Mouse (Mus musculus): ENCODE results near the gene 9430007A20Rik.
"Not testable (repeated sequence)": the region's sequence is repeated elsewhere in the genome, so short reads cannot be mapped to it uniquely, and the experiment has no call there.

Gene 9430007A20Rik

DNA sequence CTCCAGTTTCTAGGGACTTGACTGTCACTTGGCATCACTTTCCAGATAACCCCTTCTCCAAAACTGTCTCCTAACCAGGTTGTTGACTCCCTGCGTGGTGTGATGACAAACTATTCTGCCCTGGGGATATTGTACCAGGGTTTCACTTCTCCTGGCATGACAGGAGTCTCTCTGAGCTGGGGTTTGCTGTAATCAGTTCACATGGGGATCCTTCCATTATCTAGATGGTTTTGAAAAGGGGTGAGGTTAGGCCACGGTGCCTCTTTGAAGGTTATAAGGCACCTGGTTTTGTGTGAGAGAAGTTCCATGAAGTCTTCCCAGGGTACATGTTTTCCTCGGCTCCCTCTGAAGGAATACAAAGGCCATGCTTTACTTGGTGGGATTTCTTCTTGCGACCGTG is at the start of gene 9430007A20Rik:
TSS of gene 9430007A20Rik (plus strand) at position 301 of the 400 bp plus-strand sequence.
- no peak for DNase-seq (ENCODE audit: low read depth, low spot score)

- no peak for DNase-seq (ENCODE audit: low read depth, low spot score)
Observed at GRCm38 (mm10) chr4:144493331-144493730, 26.3 kb upstream of the 9430007A20Rik start.

GRCm38 (mm10) chr4:144506518-144506917 is 13.1 kb upstream of the 9430007A20Rik start:
- no peak for DNase-seq (ENCODE audit: low read depth, low spot score)

DNA sequence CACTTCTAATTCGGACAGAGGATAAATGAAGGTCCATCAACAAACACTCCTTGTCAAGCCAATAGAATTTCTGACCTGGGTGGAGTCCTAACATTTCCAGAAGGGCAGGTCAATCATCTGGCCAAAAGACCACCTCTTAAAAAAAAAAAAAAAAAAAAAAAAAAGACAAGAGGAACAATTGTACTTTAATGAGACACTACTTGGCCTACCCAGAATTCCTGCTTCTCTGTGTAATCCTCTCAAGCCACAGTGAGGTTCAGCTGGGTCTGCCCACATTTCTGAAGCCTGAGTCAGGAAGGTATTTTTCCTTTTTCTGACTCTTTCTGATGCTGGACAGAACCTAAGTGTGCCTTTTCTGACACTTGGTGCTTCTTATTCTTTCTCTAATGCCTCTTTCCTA is 25.1 kb downstream of the 9430007A20Rik start:
- DNase-seq (ENCODE audit: low read depth, low spot score) = no peak

DNA sequence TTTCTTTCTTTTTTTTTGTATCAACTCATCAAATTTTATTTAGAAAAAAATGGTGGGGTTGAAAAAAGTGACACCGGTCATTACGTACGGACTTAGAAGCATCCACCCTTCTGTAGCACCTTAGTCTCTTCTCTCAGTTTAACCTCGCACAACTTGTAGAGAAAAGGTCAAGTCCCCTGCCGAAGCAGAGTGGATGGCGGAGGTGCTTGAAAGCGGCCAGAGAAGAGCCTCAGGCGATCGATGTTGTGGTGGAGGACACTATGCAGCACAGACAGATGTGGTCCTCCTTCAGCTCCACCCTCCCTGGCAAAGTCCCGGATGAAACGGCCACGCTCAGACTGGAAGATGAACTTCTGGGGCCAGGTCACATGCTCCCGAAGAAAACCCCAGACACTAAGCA is 25.7 kb downstream of the 9430007A20Rik start:
- DNase-seq (ENCODE audit: low read depth, low spot score) = not testable (repeated sequence)

DNA sequence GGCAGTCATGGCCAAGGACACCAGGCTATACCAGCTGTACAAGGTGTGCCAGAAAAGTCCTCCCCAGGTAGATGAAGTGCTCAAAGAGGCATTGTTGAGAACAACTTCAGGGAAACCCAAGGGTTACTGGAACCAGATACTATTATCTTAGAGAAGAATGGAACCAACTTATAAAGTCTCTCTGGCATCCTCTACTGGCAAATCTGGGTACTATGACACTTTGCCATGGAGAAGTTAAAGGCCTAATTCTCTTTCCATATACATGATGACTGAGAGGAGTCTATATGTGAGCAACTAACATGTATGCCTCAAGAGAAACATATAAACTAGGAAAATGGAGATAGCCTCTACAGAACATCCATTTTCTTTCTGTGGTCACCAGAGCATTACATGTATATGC is 31.5 kb downstream of the 9430007A20Rik start:
- DNase-seq (ENCODE audit: low read depth, low spot score) = no peak

DNA sequence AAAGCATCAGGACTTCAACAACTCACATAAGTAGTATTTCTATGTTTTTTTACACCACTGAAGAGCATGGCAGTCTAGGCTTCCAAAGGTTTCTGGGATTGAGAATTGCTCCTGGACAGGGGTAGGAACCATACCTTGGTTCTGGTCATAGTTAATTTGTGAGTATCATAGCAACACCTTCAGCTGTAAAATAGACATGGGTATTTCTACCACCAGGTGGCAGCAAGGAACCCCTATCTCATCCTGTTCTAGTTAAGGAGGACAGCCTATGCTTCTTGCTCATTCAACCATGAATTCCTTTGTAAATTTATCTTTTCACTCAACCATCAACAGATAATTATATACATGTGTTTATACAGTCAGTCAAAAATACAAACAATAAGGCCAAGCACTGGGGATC is 40.2 kb downstream of the 9430007A20Rik start:
- no peak for DNase-seq (ENCODE audit: low read depth, low spot score)

DNA sequence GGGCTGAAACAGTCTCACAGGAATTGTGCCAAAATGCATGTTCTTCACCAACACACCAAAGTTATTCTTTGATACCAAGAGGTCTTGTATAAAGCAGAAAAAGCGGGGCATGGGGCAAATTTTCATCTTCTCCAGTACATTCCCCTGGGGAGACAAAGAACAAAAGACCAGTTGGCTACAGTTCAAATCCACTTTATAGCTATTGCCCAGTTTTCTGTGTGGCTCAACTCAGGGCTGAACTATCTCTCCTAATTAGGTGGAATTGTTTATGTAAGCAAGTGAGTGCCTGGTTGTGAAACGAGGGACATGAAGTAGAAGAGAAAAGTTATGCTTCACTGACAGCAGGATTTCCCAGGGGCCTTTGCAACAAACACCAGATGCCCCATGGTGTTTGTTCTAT is 41.6 kb downstream of the 9430007A20Rik start:
- DNase-seq (ENCODE audit: low read depth, low spot score) = no peak

DNA sequence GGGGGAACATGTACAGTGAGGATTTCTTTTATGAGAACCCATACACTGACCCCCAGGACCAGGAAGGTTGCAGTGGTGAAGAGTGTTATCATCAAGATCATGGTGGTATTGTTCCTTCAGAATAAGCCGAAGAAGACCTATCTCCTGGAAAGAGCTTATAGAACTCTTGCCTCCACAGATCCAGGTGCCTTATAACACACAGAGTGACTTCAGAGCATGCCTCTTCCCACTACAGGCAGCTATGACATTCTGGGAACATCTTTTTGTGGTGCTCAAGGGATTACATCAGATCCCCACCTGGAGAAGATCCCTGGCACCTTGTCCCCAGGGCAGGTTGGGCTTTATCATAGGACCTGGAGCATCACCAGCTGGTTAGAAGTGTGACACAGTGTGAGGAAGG is 45.4 kb downstream of the 9430007A20Rik start, which contains the start of gene Gm13124:
TSS of gene Gm13124 (minus strand) at position 101 of the 400 bp plus-strand sequence.
- no peak for DNase-seq (ENCODE audit: low read depth, low spot score)

- no peak for DNase-seq (ENCODE audit: low read depth, low spot score)
Observed at GRCm38 (mm10) chr4:144567752-144568151, 48.1 kb downstream of the 9430007A20Rik start.
